Comparison of ENCODE assay signal across 9 mouse cellular contexts in the genomic region with DNA sequence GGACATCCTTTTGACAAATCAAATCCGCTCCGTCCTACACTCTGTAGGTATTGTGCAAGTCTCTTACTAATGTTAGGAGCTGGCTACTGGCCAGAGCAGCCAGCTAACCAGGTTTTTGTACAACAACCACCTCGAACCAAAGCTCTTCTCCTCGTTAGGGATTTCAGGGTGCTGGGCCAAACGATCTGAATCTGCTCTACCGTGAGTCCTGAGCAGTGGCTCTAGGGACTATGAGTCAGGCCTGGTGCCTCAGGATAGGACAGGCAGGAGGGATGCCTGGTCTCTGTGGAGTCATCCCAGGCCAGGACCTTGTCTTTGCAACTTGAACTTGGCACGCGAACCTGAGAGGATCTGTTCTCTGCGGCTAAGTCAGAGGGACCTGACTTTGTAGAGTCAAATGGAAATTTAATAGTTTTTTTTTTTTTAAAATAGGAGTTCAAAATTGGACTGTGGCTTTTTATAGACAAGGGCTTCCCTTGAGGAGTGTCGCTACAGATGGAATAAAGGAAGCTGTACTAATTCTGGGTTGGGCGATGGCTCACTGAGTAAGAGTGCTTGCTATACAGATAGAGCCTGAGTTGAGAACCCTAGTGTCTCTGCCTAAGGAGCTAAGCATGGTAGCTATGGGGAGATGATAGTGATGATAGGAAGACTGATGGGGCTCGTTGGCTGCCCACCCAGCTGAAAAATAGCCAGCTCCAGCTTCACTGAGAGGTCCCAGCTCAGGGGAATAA. TPM values are rescaled to one million over a fixed set of nuclear protein-coding genes. Genes with fewer than 3 reads are reported as not detected.
A peak's percentile ranks its signal among the peaks of the same experiment; 100 is the strongest.
DNase-seq lines count a peak whose midpoint lies in the region; ATAC-seq lines count a peak whose summit lies in the region.
"Had no signal": no experiment of that assay in that cellular context is flagged by ENCODE, and none has a peak within 500 bp of the region (broad histone marks: within the 10 kb centered on the region; RNA-seq: fewer than 3 reads in every experiment).

No protein-coding gene starts in this region.

- no peak for DNase-seq in limb, embryonic 10.5 days (ENCODE audit: low spot score)
- DNase-seq in adrenal gland, postnatal 25 days: peak; percentile 59
- peak; percentile 58 for DNase-seq in gastrocnemius, postnatal 14 days
- no peak for DNase-seq in right cerebral cortex, postnatal 36 days (ENCODE audit: low spot score in 2 of 2)
- DNase-seq in right cerebral cortex, postnatal 14 days: no peak
- DNase-seq: cerebellum, adult 8-10 months had no signal

- no peak overlapping the region for H3K9ac ChIP-seq in limb, embryonic 13.5 days
- H3K9ac ChIP-seq in limb, embryonic 15.5 days: no peak overlapping the region

- no peaks in the 10 kb centered on the region for H3K27me3 ChIP-seq in limb, embryonic 13.5 days
- H3K27me3 ChIP-seq in limb, embryonic 10.5 days (ENCODE audit: low read depth, poor library complexity, severe bottlenecking): no peaks in the 10 kb centered on the region
- no peaks in the 10 kb centered on the region for H3K27me3 ChIP-seq in limb, embryonic 15.5 days

- H3K9me3 ChIP-seq in limb, embryonic 13.5 days: no peaks in the 10 kb centered on the region
- H3K9me3 ChIP-seq in limb, embryonic 10.5 days (replicated peaks): no peaks in the 10 kb centered on the region
- H3K9me3 ChIP-seq in limb, embryonic 15.5 days: no peaks in the 10 kb centered on the region

- H3K36me3 ChIP-seq in limb, embryonic 13.5 days: no peaks in the 10 kb centered on the region
- H3K36me3 ChIP-seq in limb, embryonic 10.5 days: no peaks in the 10 kb centered on the region
- H3K36me3 ChIP-seq in limb, embryonic 15.5 days: no peaks in the 10 kb centered on the region

- H3K4me3 ChIP-seq in limb, embryonic 13.5 days: no peak overlapping the region
- H3K4me3 ChIP-seq in limb, embryonic 10.5 days: no peak overlapping the region
- no peak overlapping the region for H3K4me3 ChIP-seq in limb, embryonic 15.5 days

- peak overlapping the region; percentile 76 for H3K27ac ChIP-seq in limb, embryonic 13.5 days
- H3K27ac ChIP-seq in limb, embryonic 10.5 days: no peak overlapping the region
- H3K27ac ChIP-seq in limb, embryonic 15.5 days: peak overlapping the region; percentile 72
- H3K27ac ChIP-seq: macrophage had no signal

- no peak for ATAC-seq in limb, embryonic 13.5 days (ENCODE audit: low FRiP score, low read depth)
- no peak for ATAC-seq in limb, embryonic 15.5 days (ENCODE audit: insufficient number of reproducible peaks, low FRiP score, low TSS enrichment, low read depth)

- intact Hi-C loops in gastrocnemius, postnatal 14 days (cut with DNase I; ENCODE audit: low total_unique reads): no loop called here

- 69% methylated on average over 12 of the region's 12 CpGs for WGBS in limb, embryonic 13.5 days
- WGBS in limb, embryonic 10.5 days: 89% methylated on average over 12 of the region's 12 CpGs
- WGBS in limb, embryonic 15.5 days: 52% methylated on average over 12 of the region's 12 CpGs

- peaks cover 39% of the 10 kb centered on the region for H3K4me1 ChIP-seq in limb, embryonic 13.5 days
- no peaks in the 10 kb centered on the region for H3K4me1 ChIP-seq in limb, embryonic 10.5 days
- peaks cover 36% of the 10 kb centered on the region for H3K4me1 ChIP-seq in limb, embryonic 15.5 days

- H3K4me2 ChIP-seq in limb, embryonic 13.5 days (replicated peaks): peak overlapping the region; percentile 41
- no peak overlapping the region for H3K4me2 ChIP-seq in limb, embryonic 15.5 days

RNA-seq across cellular contexts. Expression of gene Arhgap31, which starts 24.4 kb away (rescaled TPM):
- 13.3 and 14.5 TPM in 2 replicates for polyA plus RNA-seq in limb, embryonic 13.5 days (2015; fragmentation: Nextera tagmentation; extraction: Ambion mirVana)
- 6.3 and 6.7 TPM in 2 replicates for polyA plus RNA-seq in limb, embryonic 10.5 days (2016; fragmentation: Nextera tagmentation; extraction: Ambion mirVana)
- total RNA-seq in adrenal gland, postnatal 25 days (2021): 26.1 and 28.4 TPM in 2 replicates
- total RNA-seq in gastrocnemius, postnatal 14 days (2021): 10 to 100 TPM; 20.8 to 22.6 TPM
- polyA plus RNA-seq in limb, embryonic 15.5 days (2015; fragmentation: Nextera tagmentation; extraction: Ambion mirVana): 14.5 and 16.2 TPM in 2 replicates

RNA-seq across cellular contexts. Expression of gene B4galt4, which starts 53.4 kb away (rescaled TPM):
- polyA plus RNA-seq in limb, embryonic 13.5 days (2015; fragmentation: Nextera tagmentation; extraction: Ambion mirVana): 36.7 and 37.2 TPM in 2 replicates
- 19.2 and 23.0 TPM in 2 replicates for polyA plus RNA-seq in limb, embryonic 10.5 days (2016; fragmentation: Nextera tagmentation; extraction: Ambion mirVana)
- total RNA-seq in adrenal gland, postnatal 25 days (2021): 7.4 and 12.0 TPM in 2 replicates
- total RNA-seq in gastrocnemius, postnatal 14 days (2021): 1 to 10 TPM; 3.6 to 5.7 TPM
- 26.4 and 26.5 TPM in 2 replicates for polyA plus RNA-seq in limb, embryonic 15.5 days (2015; fragmentation: Nextera tagmentation; extraction: Ambion mirVana)

Comparison
In these comparisons a context has a peak if more than half of its experiments do, and no peak if none do; other contexts are left out.
1. DNase-seq: peak in adrenal gland, postnatal 25 days (single experiment) and gastrocnemius, postnatal 14 days (single experiment); none in limb, embryonic 10.5 days (single experiment), right cerebral cortex, postnatal 36 days (0 of 2) and right cerebral cortex, postnatal 14 days (single experiment).